Mouse (Mus musculus) left cerebral cortex, postnatal 25 days (tissue): ENCODE measurements at regions not wholly inside any gene's neighbourhood (a gene's known extent, or its start where the extent isn't known, plus 50 kb on each side); places are given as distances from the start of the nearest gene placed in this dataset.
A peak's percentile ranks its signal among the peaks of the same experiment; 100 is the strongest.

Experiments
- DNase-seq, 2 experiments: peaks; one replicate each; pipeline ENCODE4 v3.0.0; 2022; ENCODE audit warnings: low spot score in 2 of 2, mixed read lengths in 1 of 2
- intact Hi-C: fragments of 180-260 bp; cut with DNase I; formaldehyde crosslinking; loops from one replicate; pipeline ENCODE4 v1.15.1; 2025

- DNase-seq, result no peak
- intact Hi-C loops, result no loop called here
Measured at GRCm38 (mm10) chr13:71513204-71513603, 450.3 kb downstream of the Irx1 start.

- intact Hi-C loops, result loop anchor here (5.0 kb wide), 1 partner anchor 454 kb away; the partner anchor contains the start of gene Irx1
Measured at GRCm38 (mm10) chr13:71507956-71508401, 455.5 kb downstream of the Irx1 start.

GRCm38 (mm10) chr13:71507421-71507931, 456.0 kb downstream of the Irx1 start:
- DNase-seq, result peak; percentile 30 to 56
- intact Hi-C loops, result loop anchor here (5.0 kb wide), 1 partner anchor 455 kb away; the partner anchor contains the start of gene Irx1

More at GRCm38 (mm10) chr13:71507956-71508401, 455.5 kb downstream of the Irx1 start:
- peak in 1 of 2 experiments; percentile 10 for DNase-seq

GRCm38 (mm10) chr13:71506777-71507176, 456.7 kb downstream of the Irx1 start:
- intact Hi-C loops, result loop anchor here (5.0 kb wide), 1 partner anchor 456 kb away; the partner anchor contains the start of gene Irx1
- peak in 1 of 2 experiments; percentile 34 for DNase-seq

GRCm38 (mm10) chr13:71489773-71490172, 473.8 kb downstream of the Irx1 start:
- intact Hi-C loops, result no loop called here
- no peak for DNase-seq

GRCm38 (mm10) chr13:71481205-71481604, 482.3 kb downstream of the Irx1 start:
- intact Hi-C loops, result no loop called here
- DNase-seq, result no peak

- DNase-seq, result peak; percentile 17 to 45
- intact Hi-C loops, result no loop called here
Measured at GRCm38 (mm10) chr13:71461552-71461951, 502.0 kb downstream of the Irx1 start.

- intact Hi-C loops, result no loop called here
- DNase-seq, result no peak
Measured at GRCm38 (mm10) chr13:71460607-71461006, 502.9 kb downstream of the Irx1 start.

- intact Hi-C loops, result no loop called here
Measured at GRCm38 (mm10) chr13:71460097-71460496, 503.4 kb downstream of the Irx1 start.

GRCm38 (mm10) chr13:71459022-71459536, 504.4 kb downstream of the Irx1 start:
- intact Hi-C loops, result loop anchor here (5.0 kb wide), 2 partner anchors 352 to 1168 kb away; partner anchors contain the start of gene Irx2
- DNase-seq, result no peak

More at GRCm38 (mm10) chr13:71460097-71460496, 503.4 kb downstream of the Irx1 start:
- DNase-seq, result no peak

GRCm38 (mm10) chr13:71458061-71458935, 505.2 kb downstream of the Irx1 start:
- peak; percentile 59 to 67 for DNase-seq
- intact Hi-C loops, result loop anchor here (5.0 kb wide), 2 partner anchors 351 to 1169 kb away; partner anchors contain the start of gene Irx2

GRCm38 (mm10) chr13:71457550-71457949, 506.0 kb downstream of the Irx1 start:
- no peak for DNase-seq
- intact Hi-C loops, result loop anchor here (5.0 kb wide), 2 partner anchors 350 to 1170 kb away; partner anchors contain the start of gene Irx2

- no peak for DNase-seq
- intact Hi-C loops, result no loop called here
Measured at GRCm38 (mm10) chr13:71452258-71452657, 511.3 kb downstream of the Irx1 start.

GRCm38 (mm10) chr13:71437601-71438099, 525.9 kb downstream of the Irx1 start:
- intact Hi-C loops, result no loop called here
- no peak for DNase-seq

- intact Hi-C loops, result no loop called here
- DNase-seq, result peak; percentile 28 to 83
Measured at GRCm38 (mm10) chr13:71403654-71404560, 559.6 kb downstream of the Irx1 start.

GRCm38 (mm10) chr13:71393716-71394309, 552.2 kb upstream of the Adamts16 start:
- intact Hi-C loops, result no loop called here
- no peak for DNase-seq

- intact Hi-C loops, result no loop called here
Measured at GRCm38 (mm10) chr13:71378641-71379040, 537.0 kb upstream of the Adamts16 start.

GRCm38 (mm10) chr13:71375909-71376606, 534.4 kb upstream of the Adamts16 start:
- intact Hi-C loops, result no loop called here
- DNase-seq, result peak; percentile 39

More at GRCm38 (mm10) chr13:71378641-71379040, 537.0 kb upstream of the Adamts16 start:
- no peak for DNase-seq
